Mouse (Mus musculus) heart, postnatal 0 days (tissue): ENCODE measurements around the gene Polg2.

Experiments
- CTCF ChIP-seq: IDR thresholded peaks from 2 replicates; pipeline ENCODE4 v1.5.1; 2016; ENCODE audit warnings: antibody characterized with exemption, control low read depth, low read depth
- EP300 ChIP-seq: IDR thresholded peaks from 2 replicates; pipeline ENCODE4 v1.6.1; 2016; ENCODE audit warnings: antibody characterized with exemption, low read depth

GRCm38 (mm10) chr11:106770195-106770974 lies 9.0 kb downstream of the Polg2 start:
- TF ChIP-seq CTCF (peak; percentile 41), EP300 (no peak)
